Comparison of ENCODE assay signal across 22 mouse cellular contexts in genomic region chrX:142410060-142410459, GRCm38 (mm10).
"Had no signal": no experiment of that assay in that cellular context is flagged by ENCODE, and none has a peak within 500 bp of the region (broad histone marks: within the 10 kb centered on the region; RNA-seq: fewer than 3 reads in every experiment).

No protein-coding gene starts in this region.

- H3K4me3 ChIP-seq: lung, embryonic 15.5 days; megakaryocyte, embryonic 14.5 days; midbrain, embryonic 10.5 days; midbrain, embryonic 12.5 days; myocyte; neural tube, embryonic 13.5 days; neural tube, embryonic 15.5 days; stomach, embryonic 15.5 days had no signal

- H3K4me2 ChIP-seq: lung, embryonic 15.5 days; midbrain, embryonic 12.5 days; neural tube, embryonic 13.5 days; neural tube, embryonic 15.5 days; stomach, embryonic 15.5 days had no signal

- DNase-seq: lung, adult 2 months; lung, postnatal 14 days; lung, postnatal 36 days; midbrain, embryonic 14.5 days; retina, postnatal 1 day; right cerebral cortex, adult 18-20 months; right cerebral cortex, postnatal 25 days; right cerebral cortex, postnatal 4 days; thymus, adult 2 months; thymus, postnatal 36 days had no signal

- H3K9ac ChIP-seq: lung, embryonic 15.5 days; midbrain, embryonic 12.5 days; neural tube, embryonic 13.5 days; neural tube, embryonic 15.5 days; stomach, embryonic 15.5 days had no signal

- H3K27ac ChIP-seq: lung, embryonic 15.5 days; macrophage; midbrain, embryonic 10.5 days; midbrain, embryonic 12.5 days; neural tube, embryonic 13.5 days; neural tube, embryonic 15.5 days; stomach, embryonic 15.5 days; stomach, postnatal 0 days had no signal

- H3K27me3 ChIP-seq: lung, embryonic 15.5 days; megakaryocyte, embryonic 14.5 days; stomach, embryonic 15.5 days had no signal

- ATAC-seq: lung, postnatal 0 days; midbrain, embryonic 16.5 days had no signal

- H3K36me3 ChIP-seq: lung, embryonic 15.5 days; midbrain, embryonic 10.5 days; midbrain, embryonic 12.5 days; neural tube, embryonic 13.5 days; neural tube, embryonic 15.5 days; stomach, embryonic 15.5 days had no signal

- H3K9me3 ChIP-seq: lung, embryonic 15.5 days; megakaryocyte, embryonic 14.5 days; midbrain, embryonic 10.5 days; midbrain, embryonic 12.5 days; neural tube, embryonic 13.5 days; neural tube, embryonic 15.5 days; stomach, embryonic 15.5 days had no signal

- H3K4me1 ChIP-seq: lung, embryonic 15.5 days; midbrain, embryonic 10.5 days; midbrain, embryonic 12.5 days; neural tube, embryonic 13.5 days; neural tube, embryonic 15.5 days; stomach, embryonic 15.5 days had no signal
